Mouse (Mus musculus) right cerebral cortex, postnatal 14 days (tissue): Measurements from ENCODE around the gene Por.
A peak's percentile ranks its signal among the peaks of the same experiment; 100 is the strongest.

Source experiments
- DNase-seq: peaks from one replicate; pipeline ENCODE4 v3.0.0; 2022

The Por gene

GRCm38 (mm10) chr5:135730278-135730677 is 60.4 kb downstream of the Por start:
- DNase-seq: no peak

- no peak for DNase-seq
These were observed 61.1 kb downstream of the Por start for GRCm38 (mm10) chr5:135730916-135731315.

GRCm38 (mm10) chr5:135731322-135731721 is 61.5 kb downstream of the Por start:
- no peak for DNase-seq

- no peak for DNase-seq
These were observed 63.2 kb downstream of the Por start for GRCm38 (mm10) chr5:135733071-135733470.

- DNase-seq: no peak
These were observed 64.3 kb downstream of the Por start for GRCm38 (mm10) chr5:135734057-135734680.

GRCm38 (mm10) chr5:135735741-135736140 is 65.9 kb downstream of the Por start:
- DNase-seq: no peak

- no peak for DNase-seq
These were observed 66.7 kb downstream of the Por start for GRCm38 (mm10) chr5:135736544-135736943.

- DNase-seq: no peak
These were observed 67.3 kb downstream of the Por start for GRCm38 (mm10) chr5:135737154-135737553.

GRCm38 (mm10) chr5:135738266-135738665 is 68.4 kb downstream of the Por start:
- no peak for DNase-seq

- DNase-seq: no peak
These were observed 72.3 kb downstream of the Por start for GRCm38 (mm10) chr5:135742156-135742555.

- DNase-seq: no peak
These were observed 73.3 kb downstream of the Por start for GRCm38 (mm10) chr5:135742941-135743740.

- DNase-seq: peak; percentile 93
These were observed 74.1 kb downstream of the Por start, which contains the start of gene Tmem120a for GRCm38 (mm10) chr5:135743741-135744609. Gene Tmem120a, minus strand, starts transcription at chr5:135744448.

- DNase-seq: no peak
These were observed 74.9 kb downstream of the Por start for GRCm38 (mm10) chr5:135744742-135745141.

- DNase-seq: no peak
These were observed 81.2 kb downstream of the Por start for GRCm38 (mm10) chr5:135751041-135751440.

GRCm38 (mm10) chr5:135751595-135751994 is 81.8 kb downstream of the Por start:
- no peak for DNase-seq

- no peak for DNase-seq
These were observed 92.0 kb downstream of the Por start for GRCm38 (mm10) chr5:135761881-135762280.

GRCm38 (mm10) chr5:135763526-135763925 is 93.7 kb downstream of the Por start:
- peak; percentile 74 for DNase-seq

- no peak for DNase-seq
These were observed 95.1 kb downstream of the Por start for GRCm38 (mm10) chr5:135764971-135765370.

- DNase-seq: no peak
These were observed 102.7 kb downstream of the Por start for GRCm38 (mm10) chr5:135772519-135772918.

- no peak for DNase-seq
These were observed 106.7 kb downstream of the Por start for GRCm38 (mm10) chr5:135776546-135776945.

- DNase-seq: peak; percentile 29
These were observed 108.1 kb downstream of the Por start, which contains the start of gene Styxl1 for GRCm38 (mm10) chr5:135777796-135778470. Gene Styxl1, minus strand, starts transcription at chr5:135778385.
